30 mouse cellular contexts compared by ENCODE assay signal in genomic region chr4:92748070-92748469, GRCm38 (mm10).
DNase-seq lines count a peak whose midpoint lies in the region; ATAC-seq and TF ChIP-seq lines count a peak whose summit lies in the region.
"Had no signal": no experiment of that assay in that cellular context is flagged by ENCODE, and none has a peak within 500 bp of the region (broad histone marks: within the 10 kb centered on the region; RNA-seq: fewer than 3 reads in every experiment).

No protein-coding gene starts in this region.

- no peaks in the 10 kb centered on the region for H3K4me1 ChIP-seq in midbrain, embryonic 15.5 days
- H3K4me1 ChIP-seq in midbrain, embryonic 11.5 days (ENCODE audit: control insufficient read depth, insufficient read depth, low read length) = no peaks in the 10 kb centered on the region
- H3K4me1 ChIP-seq: embryonic facial prominence, embryonic 12.5 days; forebrain, embryonic 10.5 days; hindbrain, embryonic 13.5 days; kidney, embryonic 15.5 days; liver, embryonic 12.5 days; stomach, embryonic 15.5 days had no signal

- no peak overlapping the region for H3K4me2 ChIP-seq in midbrain, embryonic 15.5 days
- H3K4me2 ChIP-seq in midbrain, embryonic 11.5 days = no peak overlapping the region
- H3K4me2 ChIP-seq: embryonic facial prominence, embryonic 12.5 days; heart, embryonic 11.5 days; hindbrain, embryonic 13.5 days; kidney, embryonic 15.5 days; liver, embryonic 12.5 days; stomach, embryonic 15.5 days had no signal

- TF ChIP-seq POLR2A in brain, embryonic 14.5 days (IDR thresholded peaks at IDR 0.05; ENCODE audit: borderline replicate concordance, extremely low read depth, insufficient read depth, insufficient read length, poor library complexity, severe bottlenecking) = no peak

- H3K27ac ChIP-seq in midbrain, embryonic 15.5 days = no peak overlapping the region
- no peak overlapping the region for H3K27ac ChIP-seq in midbrain, embryonic 11.5 days (ENCODE audit: low read depth, low read length)
- H3K27ac ChIP-seq: embryonic facial prominence, embryonic 12.5 days; forebrain, embryonic 10.5 days; gastrocnemius, adult 2 months; hindbrain, embryonic 13.5 days; kidney, embryonic 15.5 days; layer of hippocampus, adult 2 months; left cerebral cortex, adult 2 months; liver, embryonic 12.5 days; stomach, embryonic 15.5 days had no signal

- 18% methylated on average over 2 of the region's 2 CpGs for WGBS in midbrain, embryonic 15.5 days
- WGBS in midbrain, embryonic 11.5 days = 35% methylated on average over 2 of the region's 2 CpGs

- H3K9me3 ChIP-seq in midbrain, embryonic 15.5 days = no peaks in the 10 kb centered on the region
- H3K9me3 ChIP-seq in midbrain, embryonic 11.5 days (ENCODE audit: control insufficient read depth, low read length) = no peaks in the 10 kb centered on the region
- H3K9me3 ChIP-seq: embryonic facial prominence, embryonic 12.5 days; forebrain, embryonic 10.5 days; G1E; hindbrain, embryonic 13.5 days; kidney, embryonic 15.5 days; liver, embryonic 12.5 days; stomach, embryonic 15.5 days had no signal

- ATAC-seq in frontal cortex, adult (ENCODE audit: low TSS enrichment) = 0 out of 2 replicates have a peak, but pooled peaks have one; percentile 57
- 0 out of 2 replicates have a peak, but pooled peaks have one; percentile 48 for ATAC-seq in midbrain, embryonic 15.5 days (replicated peaks)
- ATAC-seq in midbrain, embryonic 11.5 days (ENCODE audit: low FRiP score) = no peak
- ATAC-seq: liver, embryonic 12.5 days; liver, postnatal 0 days; midbrain, embryonic 16.5 days had no signal

- no peaks in the 10 kb centered on the region for H3K36me3 ChIP-seq in midbrain, embryonic 15.5 days (replicated peaks)
- H3K36me3 ChIP-seq in midbrain, embryonic 11.5 days (ENCODE audit: control insufficient read depth, insufficient read depth, low read length) = no peaks in the 10 kb centered on the region
- H3K36me3 ChIP-seq: embryonic facial prominence, embryonic 12.5 days; forebrain, embryonic 10.5 days; G1E; hindbrain, embryonic 13.5 days; kidney, embryonic 15.5 days; liver, embryonic 12.5 days; stomach, embryonic 15.5 days had no signal

- peak; percentile 5 to 12 for DNase-seq in cerebellum, postnatal 14 days
- no peak for DNase-seq in cerebellum, adult 9-11 months
- no peak for DNase-seq in frontal cortex, postnatal 10 days (ENCODE audit: low spot score in 2 of 2)
- no peak for DNase-seq in midbrain, embryonic 11.5 days (ENCODE audit: low spot score, missing footprints)
- peak; percentile 68 for DNase-seq in brain, embryonic 14.5 days (ENCODE audit: low read depth)
- DNase-seq in MN1 (ENCODE audit: low spot score) = no peak
- DNase-seq: adrenal gland, postnatal 25 days; cerebellum, adult 8-10 months; gastrocnemius, adult 2 months; gastrocnemius, postnatal 36 days; heart, adult 18-20 months; heart, postnatal 36 days; kidney, adult 18-20 months; kidney, postnatal 25 days; liver, postnatal 0 days; lung, postnatal 36 days; right cerebral cortex, postnatal 25 days had no signal

- TF ChIP-seq CTCF in brain, embryonic 14.5 days (IDR thresholded peaks at IDR 0.05; ENCODE audit: borderline replicate concordance, extremely low read depth, insufficient read depth, insufficient read length) = no peak

- H3K4me3 ChIP-seq in midbrain, embryonic 15.5 days = no peak overlapping the region
- no peak overlapping the region for H3K4me3 ChIP-seq in midbrain, embryonic 11.5 days (ENCODE audit: low read depth, low read length)
- H3K4me3 ChIP-seq: embryonic facial prominence, embryonic 12.5 days; forebrain, embryonic 10.5 days; gastrocnemius, adult 2 months; hindbrain, embryonic 13.5 days; kidney, embryonic 15.5 days; layer of hippocampus, adult 2 months; left cerebral cortex, adult 2 months; liver, embryonic 12.5 days; stomach, embryonic 15.5 days had no signal

- no peaks in the 10 kb centered on the region for H3K27me3 ChIP-seq in midbrain, embryonic 15.5 days (replicated peaks)
- no peaks in the 10 kb centered on the region for H3K27me3 ChIP-seq in midbrain, embryonic 11.5 days (ENCODE audit: control insufficient read depth, insufficient read depth, low read length)
- H3K27me3 ChIP-seq: embryonic facial prominence, embryonic 12.5 days; hindbrain, embryonic 13.5 days; kidney, embryonic 15.5 days; liver, embryonic 12.5 days; stomach, embryonic 15.5 days had no signal

- H3K9ac ChIP-seq in midbrain, embryonic 15.5 days = no peak overlapping the region
- H3K9ac ChIP-seq in midbrain, embryonic 11.5 days (ENCODE audit: low read length) = no peak overlapping the region
- H3K9ac ChIP-seq: embryonic facial prominence, embryonic 12.5 days; hindbrain, embryonic 13.5 days; kidney, embryonic 15.5 days; liver, embryonic 12.5 days; liver, postnatal 0 days; stomach, embryonic 15.5 days had no signal

Comparison
In these comparisons a context has a peak if more than half of its experiments do, and no peak if none do; other contexts are left out.
1. DNase-seq: peak in cerebellum, postnatal 14 days (2 of 2) and brain, embryonic 14.5 days (single experiment); none in cerebellum, adult 9-11 months (single experiment), frontal cortex, postnatal 10 days (0 of 2), midbrain, embryonic 11.5 days (single experiment) and MN1 (single experiment).